Mouse (Mus musculus) kidney, postnatal 0 days (tissue): Measurements from ENCODE around the gene Xxylt1. TPM values are rescaled to one million over a fixed set of nuclear protein-coding genes. Genes with fewer than 3 reads are reported as not detected.
A peak's percentile ranks its signal among the peaks of the same experiment; 100 is the strongest.

ENCODE experiments used
- ATAC-seq: fragments of 200-750 bp; cut with Nextera tagmentation; replicated peaks from 2 replicates; pipeline ENCODE4 v1.8.0; 2017; ENCODE audit warnings: low read depth, moderate number of reproducible peaks, moderate TSS enrichment, moderate library complexity; ENCODE audit not compliant: low FRiP score
- DNase-seq: peaks from one replicate; pipeline ENCODE4 v3.0.0-alpha.2; 2016; ENCODE audit warnings: low spot score
- H3K27ac ChIP-seq: fragments of 300-500 bp; sonication (generic); 2 replicates; pipeline ENCODE4 v1.5.1; 2014; ENCODE audit warnings: mild to moderate bottlenecking
- H3K27me3 ChIP-seq: fragments of 300-500 bp; sonication (generic); 2 replicates; pipeline ENCODE4 v1.6.1; 2014; ENCODE audit warnings: low read length, mixed read lengths; ENCODE audit not compliant: insufficient read depth
- H3K36me3 ChIP-seq: fragments of 300-500 bp; sonication (generic); 2 replicates; pipeline ENCODE4 v1.6.1; 2014; ENCODE audit warnings: low read length, mixed read lengths; ENCODE audit not compliant: insufficient read depth
- H3K4me1 ChIP-seq: fragments of 300-500 bp; sonication (generic); replicated peaks from 2 replicates; pipeline ENCODE4 v1.6.1; 2014; ENCODE audit warnings: antibody characterized with exemption, low read length, mixed read lengths; ENCODE audit not compliant: insufficient read depth
- H3K4me2 ChIP-seq: fragments of 300-500 bp; sonication (generic); 2 replicates; pipeline ENCODE4 v1.6.1; 2014; ENCODE audit warnings: mild to moderate bottlenecking, low read length, moderate library complexity, mixed read lengths
- H3K4me3 ChIP-seq: fragments of 300-500 bp; sonication (generic); replicated peaks from 2 replicates; pipeline ENCODE4 v1.5.1; 2014; ENCODE audit warnings: low read depth, low read length
- H3K9ac ChIP-seq: fragments of 300-500 bp; sonication (generic); 2 replicates; pipeline ENCODE4 v1.6.1; 2014; ENCODE audit warnings: low read depth, low read length
- H3K9me3 ChIP-seq: fragments of 300-500 bp; sonication (generic); replicated peaks from 2 replicates; pipeline ENCODE4 v1.6.1; 2016; ENCODE audit warnings: low read length, inconsistent platforms, mixed read lengths
- CTCF ChIP-seq: IDR thresholded peaks from 2 replicates; pipeline ENCODE4 v1.5.1; 2016; ENCODE audit warnings: antibody characterized with exemption, low read depth, mild to moderate bottlenecking, moderate library complexity
- WGBS: fragments of 180-500 bp; shearing (Covaris S2); extraction: QIAGEN DNeasy Blood & Tissue Kit; methylation state at CpG from one replicate; pipeline ENCODE4 v1.1.7; 2014; 5-methylcytosine and 5-hydroxymethylcytosine counted together
- polyA plus RNA-seq: library from polyadenylated mRNA; unstranded; fragments of >200 nt; fragmentation: Nextera tagmentation; extraction: Ambion mirVana; gene quantifications from 2 replicates; pipeline ENCODE4 v1.2.1, GENCODE M21; 2015

Xxylt1 gene
- 17.6 and 20.0 TPM in 2 replicates for polyA plus RNA-seq

- peak; percentile 25; the same call in 1 of the 2 replicates for TF ChIP-seq CTCF
- Histone ChIP-seq H3K4me3 (peak within 1 kb of the TSS; percentile 46), H3K4me2 (peak within 1 kb of the TSS; percentile 85), H3K9me3 (no peaks in the 10 kb centered on the region), H3K27ac (peak within 1 kb of the TSS; percentile 75), H3K4me1 (peaks cover 9% of the 10 kb centered on the region), H3K9ac (peak within 1 kb of the TSS; percentile 51), H3K27me3 (no peaks in the 10 kb centered on the region), H3K36me3 (no peaks in the 10 kb centered on the region)
- WGBS = under 1% methylated on average over 54 of the region's 54 CpGs
- ATAC-seq = peak; percentile 97
- peak; percentile 98 for DNase-seq
These were observed at the start of gene Xxylt1 for GRCm38 (mm10) chr16:31081125-31081664. TSS of gene Xxylt1 (minus strand) at chr16:31081432.

GRCm38 (mm10) chr16:31128116-31128515, 46.9 kb upstream of the Xxylt1 start:
- no peaks in the 10 kb centered on the region for H3K9me3 ChIP-seq
- no peak for ATAC-seq
- 0 out of 2 replicates have a peak, but pooled peaks cover 3% of the 10 kb centered on the region for H3K4me1 ChIP-seq
- no peaks in the 10 kb centered on the region for H3K27me3 ChIP-seq
- H3K9ac ChIP-seq = no peak overlapping the region
- H3K4me2 ChIP-seq = no peak overlapping the region
- no peak overlapping the region for H3K4me3 ChIP-seq
- no peak for TF ChIP-seq CTCF
- DNase-seq = no peak
- H3K27ac ChIP-seq = no peak overlapping the region
- H3K36me3 ChIP-seq = peaks cover 10% of the 10 kb centered on the region; the same call in 1 of the 2 replicates
- 87% methylated on average over 5 of the region's 5 CpGs for WGBS

GRCm38 (mm10) chr16:31124991-31125390, 43.8 kb upstream of the Xxylt1 start:
- H3K27ac ChIP-seq = no peak overlapping the region
- no peaks in the 10 kb centered on the region for H3K27me3 ChIP-seq
- 78% methylated on average over 5 of the region's 5 CpGs for WGBS
- no peak for DNase-seq
- no peak for TF ChIP-seq CTCF
- H3K36me3 ChIP-seq = peaks cover 16% of the 10 kb centered on the region
- ATAC-seq = no peak
- H3K4me2 ChIP-seq = no peak overlapping the region
- no peaks in the 10 kb centered on the region for H3K9me3 ChIP-seq
- no peak overlapping the region for H3K9ac ChIP-seq
- no peaks in the 10 kb centered on the region for H3K4me1 ChIP-seq
- H3K4me3 ChIP-seq = no peak overlapping the region

- WGBS = 94% methylated on average over 6 of the region's 6 CpGs
- Histone ChIP-seq H3K9ac (no peak overlapping the region), H3K36me3 (peaks cover 8% of the 10 kb centered on the region), H3K27me3 (no peaks in the 10 kb centered on the region), H3K4me2 (no peak overlapping the region), H3K4me3 (no peak overlapping the region), H3K9me3 (no peaks in the 10 kb centered on the region), H3K4me1 (no peaks in the 10 kb centered on the region), H3K27ac (no peak overlapping the region)
- no peak for TF ChIP-seq CTCF
- ATAC-seq = no peak
- no peak for DNase-seq
These were observed 40.4 kb upstream of the Xxylt1 start for GRCm38 (mm10) chr16:31121612-31122011.

- H3K27me3 ChIP-seq = no peaks in the 10 kb centered on the region
- no peak overlapping the region for H3K9ac ChIP-seq
- H3K36me3 ChIP-seq = peaks cover 22% of the 10 kb centered on the region
- H3K4me2 ChIP-seq = no peak overlapping the region
- ATAC-seq (no peak), DNase-seq (no peak)
- no peak overlapping the region for H3K27ac ChIP-seq
- H3K4me1 ChIP-seq = no peaks in the 10 kb centered on the region
- no peak for TF ChIP-seq CTCF
- H3K9me3 ChIP-seq = no peaks in the 10 kb centered on the region
- no peak overlapping the region for H3K4me3 ChIP-seq
These were observed 32.4 kb upstream of the Xxylt1 start for GRCm38 (mm10) chr16:31113596-31113995.

GRCm38 (mm10) chr16:31101352-31101751, 20.1 kb upstream of the Xxylt1 start:
- WGBS = 92% methylated on average over 2 of the region's 2 CpGs
- H3K27me3 ChIP-seq = no peaks in the 10 kb centered on the region
- no peak overlapping the region for H3K4me2 ChIP-seq
- ATAC-seq (no peak), DNase-seq (no peak)
- H3K36me3 ChIP-seq = peaks cover 45% of the 10 kb centered on the region
- H3K4me3 ChIP-seq = no peak overlapping the region
- no peaks in the 10 kb centered on the region for H3K9me3 ChIP-seq
- H3K27ac ChIP-seq = no peak overlapping the region
- no peak for TF ChIP-seq CTCF
- no peaks in the 10 kb centered on the region for H3K4me1 ChIP-seq
- no peak overlapping the region for H3K9ac ChIP-seq

- no peak overlapping the region for H3K27ac ChIP-seq
- no peak for TF ChIP-seq CTCF
- H3K36me3 ChIP-seq = peaks cover 46% of the 10 kb centered on the region
- no peak overlapping the region for H3K4me3 ChIP-seq
- WGBS = 83% methylated on average over 1 of the region's 1 CpGs
- no peak for ATAC-seq
- no peak overlapping the region for H3K4me2 ChIP-seq
- no peak for DNase-seq
- no peaks in the 10 kb centered on the region for H3K27me3 ChIP-seq
- no peaks in the 10 kb centered on the region for H3K4me1 ChIP-seq
- H3K9ac ChIP-seq = no peak overlapping the region
- H3K9me3 ChIP-seq = no peaks in the 10 kb centered on the region
These were observed 18.7 kb upstream of the Xxylt1 start for GRCm38 (mm10) chr16:31099906-31100305.
